Mouse (Mus musculus) right cerebral cortex, postnatal 10 days (tissue): ENCODE results near the gene Etl4.

Experiments
- DNase-seq, 2 experiments: peaks; one replicate each; pipeline ENCODE4 v3.0.0; 2021; ENCODE audit warnings: low spot score in 2 of 2

The Etl4 gene

DNA sequence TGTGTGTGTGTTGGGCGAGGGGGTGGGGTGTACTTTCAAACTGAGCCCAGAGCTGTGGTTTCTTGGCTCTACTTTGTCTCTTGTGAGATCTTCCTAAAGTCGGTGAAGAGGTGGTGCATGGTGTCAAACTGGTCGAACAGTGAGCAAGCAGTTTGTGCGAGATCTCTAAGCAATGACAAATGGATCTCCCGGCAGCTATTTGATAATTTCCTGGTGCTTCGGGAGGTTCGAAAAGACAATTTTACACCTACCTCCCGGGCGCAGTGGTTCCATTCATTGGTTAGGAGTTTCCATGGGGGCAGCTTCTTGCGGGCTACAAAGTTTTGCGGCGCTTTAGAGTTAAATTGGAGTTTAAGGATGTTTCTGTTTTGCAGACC lies 610.5 kb downstream of the Etl4 start:
- no peak for DNase-seq

GRCm38 (mm10) chr2:20520636-20521595 lies 611.3 kb downstream of the Etl4 start:
- no peak for DNase-seq

GRCm38 (mm10) chr2:20521686-20522285 lies 612.2 kb downstream of the Etl4 start:
- DNase-seq: no peak

- no peak for DNase-seq
These were observed 614.1 kb downstream of the Etl4 start for GRCm38 (mm10) chr2:20523636-20524035.

GRCm38 (mm10) chr2:20525879-20526593 lies 616.5 kb downstream of the Etl4 start:
- no peak for DNase-seq

GRCm38 (mm10) chr2:20526856-20527255 lies 617.3 kb downstream of the Etl4 start:
- DNase-seq: no peak

DNA sequence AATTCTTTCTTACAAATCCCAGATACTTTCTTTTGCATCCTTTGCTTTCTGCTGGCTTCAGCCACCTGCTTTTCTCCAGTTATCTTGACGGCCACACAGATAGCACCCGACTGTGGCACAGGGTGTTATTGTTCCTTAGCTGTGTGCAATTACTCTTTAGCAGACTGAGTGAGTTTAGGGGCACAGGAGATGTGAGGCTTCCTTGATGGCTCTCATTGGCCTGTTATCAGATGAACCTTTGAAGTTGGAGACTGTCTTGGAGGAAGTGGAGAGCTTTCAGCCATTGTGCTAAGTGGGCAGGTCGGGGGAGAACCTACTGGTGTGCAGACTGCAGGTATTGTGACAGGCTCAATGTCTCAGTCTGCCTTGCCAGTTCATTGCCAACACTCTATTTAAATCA lies 623.0 kb downstream of the Etl4 start:
- DNase-seq: no peak

GRCm38 (mm10) chr2:20537785-20538184 lies 628.2 kb downstream of the Etl4 start:
- DNase-seq: no peak

DNA sequence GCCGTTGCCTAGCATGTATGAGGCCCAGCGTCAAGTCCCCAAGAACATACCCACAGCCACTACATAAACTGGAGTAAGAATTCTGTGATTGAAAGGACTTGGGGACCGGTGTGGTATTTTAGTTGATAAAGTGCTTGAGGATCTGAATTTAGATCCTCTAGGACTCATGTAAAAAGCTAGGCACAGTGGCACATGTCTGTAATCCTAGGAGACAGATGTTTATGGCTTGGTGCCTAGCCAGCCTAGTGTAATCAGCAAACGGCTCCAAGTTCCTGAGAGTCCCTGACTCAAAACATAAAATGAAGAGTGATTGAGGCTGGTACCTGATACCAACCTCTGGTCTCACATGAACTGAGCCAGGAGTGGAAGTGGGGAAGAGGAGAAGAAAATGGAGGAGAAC lies 629.3 kb downstream of the Etl4 start:
- no peak for DNase-seq

- no peak for DNase-seq
These were observed 631.7 kb downstream of the Etl4 start for GRCm38 (mm10) chr2:20541261-20541660.

DNA sequence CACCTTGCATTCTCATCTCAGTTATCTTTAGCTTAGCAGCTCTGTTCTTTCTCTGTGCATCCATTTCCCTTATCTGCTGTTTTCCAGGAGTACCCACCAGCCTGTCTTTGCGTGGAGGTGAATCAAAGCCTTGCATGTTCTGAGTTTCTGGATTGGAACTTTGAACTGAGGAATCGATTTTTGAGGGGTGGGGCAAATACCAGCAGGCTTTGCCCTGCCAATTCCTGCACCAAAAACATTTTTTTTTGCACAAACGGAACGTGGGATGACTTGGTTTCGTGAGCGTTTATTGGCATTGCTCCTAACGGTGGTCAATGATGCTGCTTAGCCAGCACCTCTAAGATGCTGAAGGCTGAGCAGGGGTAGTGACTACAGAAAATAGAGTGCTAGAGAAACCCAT lies 632.7 kb downstream of the Etl4 start:
- DNase-seq: no peak

DNA sequence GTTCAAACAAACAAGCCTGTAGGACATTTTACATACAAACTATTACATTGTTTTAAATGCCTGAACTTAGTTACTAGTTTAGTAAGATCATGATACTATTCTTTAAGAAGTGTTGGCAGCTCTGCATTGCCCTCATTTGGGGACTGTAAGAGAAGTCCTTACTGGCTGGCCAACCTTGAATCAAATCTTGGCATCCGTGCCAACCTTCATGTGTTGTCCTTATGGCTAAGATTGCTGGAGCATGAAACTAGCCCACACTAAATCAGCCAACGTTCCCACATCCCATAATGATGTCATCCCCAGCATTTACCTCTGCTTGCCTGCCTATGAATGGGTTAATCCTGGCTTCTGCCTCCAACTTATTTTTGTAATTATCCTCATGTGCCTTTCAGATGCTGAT lies 636.0 kb downstream of the Etl4 start:
- DNase-seq: peak in 1 of 2 experiments; percentile 37

- DNase-seq: peak in 1 of 2 experiments; percentile 36
These were observed 637.1 kb downstream of the Etl4 start for GRCm38 (mm10) chr2:20546496-20547348.

DNA sequence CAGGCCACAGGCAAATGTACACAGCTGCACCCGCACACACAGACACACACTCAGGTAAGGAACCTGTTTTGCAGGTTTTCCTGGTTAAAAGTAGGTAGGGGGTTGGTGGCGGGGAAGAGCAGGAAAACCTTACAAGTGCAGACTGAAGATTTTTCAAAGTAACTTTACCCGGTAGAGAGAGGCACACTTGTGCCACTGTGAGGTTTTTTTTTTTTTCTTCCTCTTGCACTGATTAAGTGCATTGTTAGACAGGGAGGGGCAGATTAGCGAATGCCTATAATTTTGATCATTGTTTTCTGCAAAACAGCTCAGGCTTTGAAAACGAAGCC lies 637.7 kb downstream of the Etl4 start:
- no peak for DNase-seq

DNA sequence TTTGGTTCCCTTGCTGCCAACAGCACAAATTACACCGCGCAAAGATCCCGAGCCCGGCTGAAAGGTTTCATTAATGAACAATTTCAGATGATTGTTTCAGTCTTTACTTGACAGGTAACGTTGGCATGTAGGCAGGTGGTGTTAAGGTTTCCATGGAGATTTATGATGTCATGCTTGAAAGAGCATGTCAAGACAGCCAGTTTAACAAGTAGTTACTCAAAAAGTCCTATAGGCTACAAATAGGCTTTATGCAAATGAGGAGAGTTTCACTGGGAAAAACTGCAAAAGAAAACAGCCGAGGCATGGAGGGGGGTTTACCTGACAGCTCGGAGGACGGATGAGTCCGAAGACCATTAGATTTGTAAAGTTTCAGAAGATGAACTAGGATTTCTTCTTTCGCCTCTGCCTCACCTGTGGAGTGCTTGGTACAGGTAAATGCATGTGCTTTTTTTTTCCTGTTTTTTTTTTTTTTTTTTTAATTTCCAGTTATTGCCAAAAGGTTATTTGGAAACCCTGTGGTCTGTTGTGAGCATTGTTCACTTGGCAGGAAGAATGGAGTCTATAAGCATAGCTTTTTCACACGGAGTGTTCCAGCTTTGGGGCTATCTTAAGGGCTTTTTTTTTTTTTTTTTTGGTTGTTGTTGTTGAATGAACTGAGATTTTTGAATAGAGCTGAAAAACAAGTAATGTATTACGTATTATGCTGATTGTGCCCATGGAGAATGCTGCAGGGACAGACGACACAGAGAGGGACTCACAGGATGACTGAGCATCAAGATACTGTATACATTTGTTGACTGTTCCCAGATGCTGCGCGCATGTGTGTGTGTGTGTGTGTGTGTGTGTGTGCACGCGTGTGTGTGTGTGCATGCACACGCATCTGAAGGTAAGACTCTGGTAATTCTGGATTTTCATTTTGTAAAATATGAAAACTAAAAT lies 638.4 kb downstream of the Etl4 start:
- DNase-seq: no peak

DNA sequence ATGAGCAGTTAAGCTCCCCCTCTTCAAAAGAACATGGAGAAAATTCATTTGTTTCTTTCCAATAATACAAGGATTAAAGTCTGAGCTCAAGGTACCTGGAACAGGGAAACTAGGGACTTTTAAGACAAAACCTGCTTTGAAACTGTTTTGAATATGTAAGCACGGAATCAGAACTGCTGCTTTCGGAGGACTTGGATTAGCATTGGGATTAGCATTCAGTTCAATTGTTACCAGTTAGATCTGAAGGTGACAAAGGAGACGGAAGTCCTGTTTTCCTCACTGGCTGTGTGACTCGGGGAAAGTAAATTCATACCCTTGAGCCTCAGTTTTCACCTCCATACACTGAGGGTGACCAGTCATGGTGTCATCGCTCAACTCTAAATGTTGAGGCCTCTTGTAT lies 639.5 kb downstream of the Etl4 start:
- no peak for DNase-seq

DNA sequence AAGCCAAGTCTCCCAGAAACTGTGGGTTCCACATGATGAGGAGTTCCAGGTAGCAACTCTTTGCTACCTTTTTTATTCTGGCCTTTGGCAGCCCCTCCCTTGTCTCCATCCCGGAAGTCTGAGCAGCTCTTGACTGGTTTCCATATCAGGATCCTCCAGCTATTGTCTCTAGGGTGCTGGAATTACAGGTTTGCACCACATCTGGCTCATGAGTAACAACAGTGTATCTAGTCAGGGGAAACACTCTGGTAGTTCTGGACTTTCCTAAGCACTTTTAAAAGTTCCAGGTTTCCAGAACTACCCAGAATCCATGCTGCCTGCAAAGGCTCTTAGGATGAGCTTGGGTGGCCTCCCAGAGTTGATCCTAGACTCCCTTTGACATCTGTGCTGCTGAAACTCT lies 640.4 kb downstream of the Etl4 start:
- no peak for DNase-seq

DNA sequence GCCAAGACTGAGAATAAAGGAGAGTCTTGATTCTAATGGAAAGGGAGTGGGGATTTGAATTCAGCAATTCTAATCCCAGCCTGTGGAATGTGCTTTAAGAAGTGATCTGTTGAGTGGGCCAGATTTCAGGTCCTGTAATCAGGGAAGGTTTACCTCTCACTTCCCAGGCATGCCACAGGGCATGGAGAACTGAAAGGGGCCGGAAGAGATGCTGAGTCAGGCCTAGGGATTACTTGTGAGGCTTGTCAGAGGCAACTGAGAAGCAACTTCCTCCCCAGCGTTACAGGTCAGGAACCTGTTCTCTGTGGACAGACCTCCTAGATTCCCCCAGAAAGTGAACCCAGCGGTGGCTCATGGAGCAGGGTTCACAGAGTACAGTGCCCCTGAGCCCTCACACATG lies 646.1 kb downstream of the Etl4 start:
- DNase-seq: no peak

- DNase-seq: no peak
These were observed 649.5 kb downstream of the Etl4 start for GRCm38 (mm10) chr2:20559083-20559482.

- no peak for DNase-seq
These were observed 650.1 kb downstream of the Etl4 start for GRCm38 (mm10) chr2:20559723-20560122.

DNA sequence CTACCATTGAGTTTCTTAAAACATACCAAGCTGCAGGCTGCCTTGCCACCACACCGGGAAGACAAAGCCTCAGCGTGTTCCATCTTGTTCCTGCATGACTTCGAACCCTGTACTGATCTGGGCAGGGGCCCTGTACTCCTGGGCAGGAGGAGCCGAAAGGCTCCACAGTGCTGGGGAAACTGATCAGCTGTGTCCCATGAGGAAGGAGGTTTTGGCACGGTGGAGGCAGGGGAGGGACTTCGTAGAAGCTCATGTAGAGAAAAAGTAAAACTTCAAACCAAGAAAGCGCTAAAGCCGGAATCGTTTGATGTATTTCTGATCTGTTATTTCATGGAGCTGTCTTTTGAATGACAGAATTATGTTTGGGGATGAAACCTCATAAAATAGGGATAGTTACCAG lies 651.0 kb downstream of the Etl4 start:
- no peak for DNase-seq
